Mouse (Mus musculus) inflammation-experienced regulatory T-cells (primary cell): ENCODE results near the gene Usp17ld. TPM values are rescaled to one million over a fixed set of nuclear protein-coding genes. Genes with fewer than 3 reads are reported as not detected.

Experiments
- polyA plus RNA-seq, 2 experiments: library from polyadenylated mRNA; unstranded; fragments of 100-300 nt; shearing (Covaris generic); gene quantifications; one replicate each; pipeline ENCODE4 v1.2.1; 2017

Gene Usp17ld
- not detected for polyA plus RNA-seq

DNA sequence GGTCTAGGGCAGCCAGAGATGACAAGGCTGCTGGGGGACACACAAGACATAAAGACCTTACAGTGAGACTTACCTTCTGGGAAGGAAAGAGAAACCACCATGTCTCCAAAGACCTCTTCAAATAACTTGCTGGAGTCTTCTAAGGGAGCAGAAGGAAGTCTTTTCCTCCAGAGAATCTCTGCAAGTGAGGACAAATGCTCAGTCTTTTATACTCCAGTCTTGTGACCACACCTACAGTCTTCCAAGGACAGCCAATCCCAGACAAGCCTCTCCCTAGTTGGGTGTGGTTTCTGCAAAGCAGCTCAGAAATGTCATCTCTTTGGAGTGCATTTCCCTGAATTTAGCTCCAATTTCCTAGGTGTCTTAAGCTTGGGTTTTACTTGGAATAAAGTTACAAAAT is at the start of gene Usp17ld:
Gene Usp17ld, minus strand, starts transcription at position 101 of the 400 bp plus-strand sequence.

DNA sequence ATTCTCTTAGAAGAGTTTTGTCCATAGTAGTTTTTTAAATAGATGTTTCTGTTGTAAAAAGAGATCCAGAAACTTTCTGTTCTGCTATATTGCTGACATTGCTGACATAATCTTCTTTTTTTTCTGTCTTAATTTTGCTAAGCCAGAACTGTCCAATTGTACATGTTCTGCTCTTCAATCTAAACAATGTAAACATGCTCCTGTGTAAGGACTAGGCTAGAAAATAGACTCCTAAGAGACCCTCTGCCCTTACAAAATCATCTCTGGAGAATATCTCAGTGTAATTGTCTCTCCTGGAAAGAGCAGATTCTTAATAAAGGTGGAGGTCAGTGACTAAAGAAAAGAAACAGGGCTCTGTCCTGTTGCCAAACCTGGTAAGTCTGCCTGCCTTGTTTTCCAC is 35.6 kb downstream of the Usp17ld start, which contains the start of gene Olfr594:
Gene Olfr594, plus strand, starts transcription at position 301 of the 400 bp plus-strand sequence.

DNA sequence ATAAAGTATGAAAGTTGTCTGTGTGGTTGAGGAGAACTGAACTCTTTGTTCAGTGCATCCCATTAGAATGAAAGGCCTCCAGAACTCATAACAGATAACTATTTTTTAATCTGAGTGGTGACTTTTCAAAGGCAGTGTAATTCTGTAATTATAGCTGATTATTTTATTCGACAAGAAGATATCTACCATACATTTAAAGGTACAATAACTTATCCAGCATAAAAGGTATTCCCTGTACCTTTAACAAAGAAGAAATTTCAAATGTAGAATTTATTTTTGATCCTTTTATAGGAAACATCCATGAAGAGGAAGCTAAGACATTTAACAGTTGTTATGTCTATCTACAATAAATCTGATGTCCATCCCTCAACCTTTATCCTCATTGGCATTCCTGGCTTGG is 40.7 kb downstream of the Usp17ld start, which contains the start of gene Olfr593:
Gene Olfr593, plus strand, starts transcription at position 301 of the 400 bp plus-strand sequence.

Other genes with a start within 250 kb of the Usp17ld start
- not detected for gene Olfr582, start 214.5 kb downstream of the Usp17ld start, polyA plus RNA-seq
- gene Olfr583, start 201.2 kb downstream of the Usp17ld start, polyA plus RNA-seq = not detected
- gene Olfr584, start 170.6 kb downstream of the Usp17ld start, polyA plus RNA-seq = not detected
- gene Olfr585, start 154.8 kb downstream of the Usp17ld start, polyA plus RNA-seq = not detected
- not detected for gene Olfr586, start 126.9 kb downstream of the Usp17ld start, polyA plus RNA-seq
- under 1 TPM in 1 of 2 experiments, not detected in 1; 0.32 TPM for gene Olfr588-ps1, start 111.6 kb downstream of the Usp17ld start, polyA plus RNA-seq
- gene Olfr589, start 96.1 kb downstream of the Usp17ld start, polyA plus RNA-seq = not detected
- gene Olfr591, start 74.2 kb downstream of the Usp17ld start, polyA plus RNA-seq = 1 to 10 TPM in 1 of 2 experiments, under 1 TPM in 1; 0.42 to 1.0 TPM
- gene Olfr592, start 67.7 kb downstream of the Usp17ld start, polyA plus RNA-seq = under 1 TPM; 0.06 to 0.20 TPM
- not detected for gene Olfr593, start 40.6 kb downstream of the Usp17ld start, polyA plus RNA-seq
- 1 to 10 TPM in 1 of 2 experiments, not detected in 1; 1.1 TPM for gene Olfr594, start 35.5 kb downstream of the Usp17ld start, polyA plus RNA-seq
- under 1 TPM in 1 of 2 experiments, not detected in 1; 0.29 TPM for gene Olfr596, start 53.1 kb upstream of the Usp17ld start, polyA plus RNA-seq
- gene Olfr597, start 63.8 kb upstream of the Usp17ld start, polyA plus RNA-seq = under 1 TPM; 0.10 to 0.17 TPM
- gene Olfr598, start 71.1 kb upstream of the Usp17ld start, polyA plus RNA-seq = not detected
- not detected for gene Olfr599, start 83.4 kb upstream of the Usp17ld start, polyA plus RNA-seq
- gene Olfr600, start 97.2 kb upstream of the Usp17ld start, polyA plus RNA-seq = under 1 TPM in 1 of 2 experiments, not detected in 1; 0.89 TPM
- 1 to 10 TPM in 1 of 2 experiments, under 1 TPM in 1; 0.59 to 2.7 TPM for gene Olfr601, start 110.2 kb upstream of the Usp17ld start, polyA plus RNA-seq
- gene Olfr603, start 133.7 kb upstream of the Usp17ld start, polyA plus RNA-seq = 1 to 10 TPM in 1 of 2 experiments, not detected in 1; 2.6 TPM
- gene Usp17lc, start 162.6 kb upstream of the Usp17ld start, polyA plus RNA-seq = not detected
- not detected for gene Olfr605, start 192.9 kb upstream of the Usp17ld start, polyA plus RNA-seq
- gene Olfr606, start 196.5 kb upstream of the Usp17ld start, polyA plus RNA-seq = not detected
- gene Olfr607, start 211.6 kb upstream of the Usp17ld start, polyA plus RNA-seq = under 1 TPM; 0.05 to 0.20 TPM
- gene Olfr608, start 217.4 kb upstream of the Usp17ld start, polyA plus RNA-seq = under 1 TPM in 1 of 2 experiments, not detected in 1; 0.56 TPM
- gene Olfr609, start 245.6 kb upstream of the Usp17ld start, polyA plus RNA-seq = under 1 TPM in 1 of 2 experiments, not detected in 1; 0.05 TPM